Mouse (Mus musculus) myocyte (in vitro differentiated cells): ENCODE measurements around the gene Focad.

Experiments
- CEBPB ChIP-seq: IDR thresholded peaks from 2 replicates; pipeline ENCODE4 v1.6.1; 2011; ENCODE audit warnings: mild to moderate bottlenecking, moderate library complexity; ENCODE audit not compliant: poor library complexity, insufficient read depth, severe bottlenecking
- E2F4 ChIP-seq: IDR thresholded peaks from one replicate; pipeline ENCODE4 v1.6.1; 2011; ENCODE audit warnings: mild to moderate bottlenecking, control low read depth, moderate library complexity; ENCODE audit not compliant: insufficient read depth
- MAX ChIP-seq: IDR thresholded peaks from one replicate; pipeline ENCODE4 v1.6.1; 2011; ENCODE audit warnings: low read depth, mild to moderate bottlenecking, control low read depth
- MYOD1 ChIP-seq, 3 experiments: IDR thresholded peaks; one replicate each; pipeline ENCODE4 v1.6.1; 2011; ENCODE audit warnings: control low read depth in 2 of 3, low read depth in 2 of 3, mild to moderate bottlenecking in 2 of 3, moderate library complexity in 1 of 3; ENCODE audit not compliant: insufficient read length in 2 of 3, control insufficient read depth in 1 of 3
- MYOG ChIP-seq, 3 experiments: IDR thresholded peaks; one replicate each; pipeline ENCODE4 v1.6.1; 2011; ENCODE audit warnings: control low read depth in 2 of 3, low read depth in 2 of 3, mild to moderate bottlenecking in 2 of 3; ENCODE audit not compliant: insufficient read length in 2 of 3, control insufficient read depth in 1 of 3, insufficient read depth in 1 of 3
- POLR2A ChIP-seq: IDR thresholded peaks from one replicate; pipeline ENCODE4 v1.6.1; 2011; ENCODE audit warnings: low read depth, mild to moderate bottlenecking, control low read depth, moderate library complexity; ENCODE audit not compliant: insufficient read length
- REST ChIP-seq: IDR thresholded peaks from one replicate; pipeline ENCODE4 v1.6.1; 2011; ENCODE audit warnings: mild to moderate bottlenecking, control low read depth, moderate library complexity; ENCODE audit not compliant: insufficient read depth, insufficient read length
- TCF12 ChIP-seq: IDR thresholded peaks from one replicate; pipeline ENCODE4 v1.6.1; 2011; ENCODE audit warnings: mild to moderate bottlenecking, control low read depth; ENCODE audit not compliant: poor library complexity, insufficient read depth, severe bottlenecking
- USF1 ChIP-seq: IDR thresholded peaks from one replicate; pipeline ENCODE4 v1.6.1; 2011; ENCODE audit warnings: low read depth, mild to moderate bottlenecking, control low read depth, moderate library complexity

GRCm38 (mm10) chr4:88117331-88117730 lies 22.9 kb downstream of the Focad start:
- no peak for TF ChIP-seq MAX
- TF ChIP-seq POLR2A, result no peak
- no peak for TF ChIP-seq CEBPB
- TF ChIP-seq MYOG (IDR thresholded peaks at IDR 0.05; ENCODE audit: control insufficient read depth in 1 of 3, insufficient read depth in 1 of 3, insufficient read length in 2 of 3, low read depth in 2 of 3), result no peak
- no peak for TF ChIP-seq USF1
- TF ChIP-seq MYOD1 (IDR thresholded peaks at IDR 0.05; ENCODE audit: control insufficient read depth in 1 of 3, insufficient read length in 2 of 3, low read depth in 2 of 3), result peak in 1 of 3 experiments; percentile 3
- no peak for TF ChIP-seq REST
- no peak for TF ChIP-seq E2F4
- TF ChIP-seq TCF12, result no peak
